Mouse (Mus musculus): ENCODE results near the gene Mat2a. TPM values are rescaled to one million over a fixed set of nuclear protein-coding genes. Genes with fewer than 3 reads are reported as not detected.

The Mat2a gene
- polyA plus RNA-seq, 1 experiment, result 103 TPM

DNA sequence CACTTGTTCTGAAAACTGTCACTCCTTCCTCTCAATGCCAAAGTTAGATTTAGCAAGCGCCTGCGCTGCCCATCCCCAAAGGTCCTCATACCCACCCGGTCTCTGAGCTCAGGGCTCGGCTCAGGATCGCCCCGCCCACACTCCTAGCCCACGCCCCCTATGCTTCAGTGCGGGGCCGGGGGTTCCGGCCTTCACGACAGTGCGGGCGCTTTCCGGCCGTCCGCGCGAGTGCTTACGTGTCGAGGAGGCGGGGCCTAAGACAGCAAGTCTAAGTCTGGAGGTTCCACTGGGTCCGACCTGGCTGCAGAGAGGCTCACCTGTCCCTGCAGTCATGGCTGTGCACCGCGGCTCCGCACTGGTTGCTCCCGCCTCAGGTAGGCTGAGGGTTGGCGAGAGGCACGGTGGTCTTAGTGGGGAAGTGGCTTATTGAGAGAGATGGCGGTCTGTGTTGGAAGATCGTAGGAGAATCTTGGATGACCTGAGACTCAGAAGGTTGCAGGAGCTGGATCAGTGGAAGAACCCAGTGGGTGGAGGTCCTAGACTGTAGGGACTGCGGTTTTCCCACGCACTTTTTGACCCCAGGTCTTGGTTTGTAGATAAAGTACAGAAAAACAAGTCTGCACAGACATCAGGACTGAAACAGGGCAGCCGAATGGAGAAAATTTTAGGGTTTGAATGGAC, 25.1 kb downstream of the Mat2a start, which contains the start of gene Ggcx:
Ggcx (plus strand) TSS at position 233 of the 681 bp plus-strand sequence.
- peak within 1 kb of the TSS; percentile 44 for H3K27ac ChIP-seq (replicated peaks; ENCODE audit: low read depth, low read length)
- peaks cover 2% of the 10 kb centered on the region; the same call in 1 of the 2 replicates for H3K4me1 ChIP-seq (ENCODE audit: control insufficient read depth, insufficient read depth, insufficient read length, low read length)
- peak within 1 kb of the TSS; percentile 90 for H3K4me3 ChIP-seq (ENCODE audit: insufficient read depth, low read depth, low read length)

DNA sequence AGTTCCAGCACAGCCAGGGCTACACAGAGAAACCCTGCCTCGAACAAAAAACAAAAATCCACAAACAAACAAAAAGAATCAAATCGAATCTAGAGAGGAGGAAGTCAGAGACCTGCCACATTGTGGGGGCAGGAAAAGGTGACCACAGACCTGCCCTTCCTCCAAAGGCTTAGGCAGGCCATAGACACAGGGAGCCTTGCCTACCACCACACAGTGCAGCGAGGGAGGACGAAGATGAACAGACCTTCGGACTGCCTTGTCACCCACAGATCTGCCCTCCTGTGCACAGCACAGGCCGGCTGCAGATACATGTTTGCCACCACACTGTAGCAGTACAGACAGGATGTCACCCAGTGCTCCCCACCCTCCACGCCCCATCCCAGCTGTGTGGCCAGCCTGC, 28.8 kb downstream of the Mat2a start:
- H3K27ac ChIP-seq (replicated peaks; ENCODE audit: low read depth, low read length), result no peak overlapping the region
- H3K4me1 ChIP-seq (ENCODE audit: control insufficient read depth, insufficient read depth, insufficient read length, low read length), result no peaks in the 10 kb centered on the region
- no peak overlapping the region for H3K4me3 ChIP-seq (ENCODE audit: insufficient read depth, low read depth, low read length)

DNA sequence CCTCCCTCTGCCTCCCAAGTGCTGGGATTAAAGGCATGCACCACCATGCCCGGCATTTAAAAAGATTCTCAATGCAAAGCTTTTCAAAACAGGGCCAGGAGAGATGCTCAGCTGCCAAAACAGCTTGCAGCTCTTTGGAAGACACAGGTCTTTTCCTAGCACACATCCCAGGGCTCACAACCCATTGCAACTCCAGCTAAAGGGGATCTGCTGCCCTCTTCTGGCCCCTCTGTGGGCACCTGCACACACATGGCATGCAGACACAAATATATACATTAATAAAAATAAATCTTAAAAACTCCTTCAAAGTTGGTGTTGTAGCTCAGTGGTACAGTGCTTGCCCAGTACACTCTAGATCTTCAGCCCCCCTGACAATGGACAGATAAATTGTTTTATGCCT, 29.4 kb downstream of the Mat2a start:
- no peaks in the 10 kb centered on the region for H3K4me1 ChIP-seq (ENCODE audit: control insufficient read depth, insufficient read depth, insufficient read length, low read length)
- H3K4me3 ChIP-seq (ENCODE audit: insufficient read depth, low read depth, low read length), result no peak overlapping the region
- H3K27ac ChIP-seq (replicated peaks; ENCODE audit: low read depth, low read length), result no peak overlapping the region

DNA sequence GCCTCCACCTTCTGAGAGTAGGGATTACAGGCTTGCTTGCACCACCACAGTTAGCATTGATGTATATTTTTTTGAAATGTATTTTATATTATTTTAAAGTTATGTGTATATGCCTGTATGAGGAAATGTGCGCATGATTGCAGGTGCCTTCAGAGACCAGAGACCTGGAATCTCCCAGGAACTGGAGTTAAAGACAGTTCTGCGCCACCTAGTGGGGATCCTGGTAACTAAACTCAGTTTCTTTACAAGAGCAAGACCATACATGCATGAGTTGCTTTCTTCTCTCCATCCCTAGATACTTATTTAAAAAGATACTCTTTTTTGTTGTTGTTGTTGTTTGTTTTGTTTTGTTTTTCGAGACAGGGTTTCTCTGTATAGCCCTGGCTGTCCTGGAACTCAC, 29.8 kb downstream of the Mat2a start:
- H3K4me3 ChIP-seq (ENCODE audit: insufficient read depth, low read depth, low read length), result no peak overlapping the region
- no peaks in the 10 kb centered on the region for H3K4me1 ChIP-seq (ENCODE audit: control insufficient read depth, insufficient read depth, insufficient read length, low read length)
- H3K27ac ChIP-seq (replicated peaks; ENCODE audit: low read depth, low read length), result no peak overlapping the region

DNA sequence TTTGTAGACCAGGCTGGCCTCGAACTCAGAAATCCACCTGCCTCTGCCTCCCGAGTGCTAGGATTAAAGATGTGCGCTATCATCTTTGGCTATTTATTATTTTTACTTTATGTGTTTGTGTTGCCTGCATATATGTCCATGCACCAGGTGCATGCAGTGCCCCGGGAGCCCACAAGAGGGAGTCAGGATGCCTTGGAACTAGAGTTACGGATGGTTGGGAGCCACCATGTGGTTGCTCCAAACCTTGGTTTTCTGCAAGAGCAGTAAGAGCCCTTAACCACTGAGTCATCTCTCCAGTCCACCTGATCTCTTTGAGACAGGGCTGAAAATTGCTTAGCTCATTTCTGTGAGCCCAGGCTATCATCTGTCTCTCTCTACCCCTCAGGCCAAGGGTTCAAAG, 32.2 kb downstream of the Mat2a start:
- no peaks in the 10 kb centered on the region for H3K4me1 ChIP-seq (ENCODE audit: control insufficient read depth, insufficient read depth, insufficient read length, low read length)
- no peak overlapping the region for H3K27ac ChIP-seq (replicated peaks; ENCODE audit: low read depth, low read length)
- H3K4me3 ChIP-seq (ENCODE audit: insufficient read depth, low read depth, low read length), result no peak overlapping the region

DNA sequence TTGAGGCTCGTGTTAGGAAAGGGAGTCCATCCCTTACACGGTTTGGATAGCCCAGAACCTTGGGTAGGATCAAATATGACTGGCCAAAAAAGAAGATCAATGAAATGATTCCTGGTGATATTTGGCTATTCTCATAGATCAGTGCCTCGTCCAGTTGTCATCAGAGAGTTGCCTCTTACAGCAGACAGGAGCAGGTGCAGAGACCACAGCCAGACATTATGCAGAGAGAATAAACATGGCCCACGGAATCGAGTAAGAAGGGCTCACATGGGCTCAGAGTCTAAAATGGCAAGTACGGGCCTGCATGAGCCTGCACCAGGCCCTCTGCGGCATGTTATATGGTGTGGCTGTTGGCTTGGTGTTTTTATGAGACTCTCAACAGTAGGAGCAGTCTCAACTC, 34.0 kb downstream of the Mat2a start:
- H3K4me3 ChIP-seq (ENCODE audit: insufficient read depth, low read depth, low read length), result no peak overlapping the region
- no peak overlapping the region for H3K27ac ChIP-seq (replicated peaks; ENCODE audit: low read depth, low read length)
- H3K4me1 ChIP-seq (ENCODE audit: control insufficient read depth, insufficient read depth, insufficient read length, low read length), result no peaks in the 10 kb centered on the region

DNA sequence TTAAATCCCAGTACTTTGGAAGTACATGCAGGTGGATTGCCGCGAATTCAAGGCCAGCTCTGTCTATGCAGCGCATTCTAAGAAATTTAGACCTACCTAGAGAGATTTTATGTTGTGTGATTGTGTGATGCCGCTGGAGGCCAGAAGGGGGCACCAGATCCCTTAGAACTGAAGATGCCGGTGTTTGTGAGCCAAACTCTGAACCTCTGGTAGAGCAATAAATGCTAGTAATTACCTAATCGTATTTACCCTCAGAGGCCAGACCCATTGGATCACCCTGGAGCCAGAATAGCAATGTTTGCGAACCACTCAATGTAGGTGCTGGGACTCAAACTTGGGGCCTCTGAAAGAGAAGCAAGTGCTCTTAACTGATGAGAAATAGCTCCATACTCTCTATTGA, 37.5 kb downstream of the Mat2a start:
- no peaks in the 10 kb centered on the region for H3K4me1 ChIP-seq (ENCODE audit: control insufficient read depth, insufficient read depth, insufficient read length, low read length)
- no peak overlapping the region for H3K27ac ChIP-seq (replicated peaks; ENCODE audit: low read depth, low read length)
- H3K4me3 ChIP-seq (ENCODE audit: insufficient read depth, low read depth, low read length), result no peak overlapping the region

DNA sequence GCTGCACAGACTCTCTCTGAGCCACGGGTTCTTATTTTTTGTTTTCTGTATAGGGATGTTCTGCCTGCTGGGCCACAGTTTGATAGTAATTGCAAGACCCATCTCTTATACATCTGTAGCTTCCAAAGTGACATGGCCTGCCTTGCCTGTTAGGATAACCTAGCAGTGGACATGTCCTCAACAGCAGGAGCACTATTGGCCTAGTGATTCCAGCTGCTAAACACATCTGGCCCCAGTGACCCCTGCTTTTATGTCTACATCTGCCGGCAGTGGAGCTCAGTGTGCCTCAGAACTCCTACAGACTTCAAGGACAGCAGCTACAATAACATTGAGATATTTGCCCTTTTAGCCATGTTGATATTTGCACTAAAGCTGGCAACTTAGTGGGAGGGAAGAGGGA, 39.4 kb downstream of the Mat2a start:
- H3K4me3 ChIP-seq (ENCODE audit: insufficient read depth, low read depth, low read length), result no peak overlapping the region
- no peak overlapping the region for H3K27ac ChIP-seq (replicated peaks; ENCODE audit: low read depth, low read length)
- H3K4me1 ChIP-seq (ENCODE audit: control insufficient read depth, insufficient read depth, insufficient read length, low read length), result no peaks in the 10 kb centered on the region

DNA sequence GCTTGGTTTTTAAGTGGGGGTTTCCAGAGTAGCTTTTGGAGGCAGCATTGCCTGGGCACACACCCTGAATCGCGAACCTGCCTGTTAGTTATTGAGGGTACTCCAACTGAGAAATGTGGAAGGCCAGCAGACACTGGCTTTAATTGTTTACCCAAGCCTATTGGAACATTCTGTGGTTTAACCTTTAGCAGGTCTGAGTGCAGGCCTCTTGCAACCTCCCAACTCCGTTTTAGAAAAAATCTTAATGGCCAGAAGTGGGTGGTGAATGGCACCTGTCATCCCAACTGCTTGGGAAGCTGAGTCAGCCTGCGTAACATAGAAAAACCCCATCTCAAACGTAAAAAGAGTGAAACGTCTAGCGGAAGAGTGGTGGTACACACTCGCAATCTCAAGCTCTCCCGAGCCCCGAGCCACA, 42.5 kb downstream of the Mat2a start:
- Histone ChIP-seq H3K27ac (replicated peaks; ENCODE audit: low read depth, low read length) (no peak overlapping the region), H3K4me1 (ENCODE audit: control insufficient read depth, insufficient read depth, insufficient read length, low read length) (no peaks in the 10 kb centered on the region), H3K4me3 (ENCODE audit: insufficient read depth, low read depth, low read length) (no peak overlapping the region)

DNA sequence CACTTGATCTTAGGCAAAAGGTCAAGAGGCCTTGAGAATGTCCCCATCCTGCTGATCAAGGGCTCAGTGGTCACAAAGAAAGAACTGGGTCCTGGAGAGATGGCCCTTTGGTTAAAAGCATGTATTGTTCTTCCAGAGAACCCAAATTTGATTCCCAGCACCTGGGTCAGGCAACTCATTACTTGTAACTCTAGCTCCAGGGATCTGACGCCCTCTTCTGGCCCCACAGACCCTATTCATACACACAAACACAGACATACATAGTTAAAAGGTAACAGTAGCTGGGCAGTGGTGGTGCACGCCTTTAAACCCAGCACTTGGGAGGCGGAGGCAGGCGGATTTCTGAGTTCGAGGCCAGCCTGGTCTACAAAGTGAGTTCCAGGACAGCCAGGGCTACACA, 47.0 kb downstream of the Mat2a start:
- H3K27ac ChIP-seq (replicated peaks; ENCODE audit: low read depth, low read length), result no peak overlapping the region
- peaks cover 6% of the 10 kb centered on the region for H3K4me1 ChIP-seq (ENCODE audit: control insufficient read depth, insufficient read depth, insufficient read length, low read length)
- no peak overlapping the region for H3K4me3 ChIP-seq (ENCODE audit: insufficient read depth, low read depth, low read length)

DNA sequence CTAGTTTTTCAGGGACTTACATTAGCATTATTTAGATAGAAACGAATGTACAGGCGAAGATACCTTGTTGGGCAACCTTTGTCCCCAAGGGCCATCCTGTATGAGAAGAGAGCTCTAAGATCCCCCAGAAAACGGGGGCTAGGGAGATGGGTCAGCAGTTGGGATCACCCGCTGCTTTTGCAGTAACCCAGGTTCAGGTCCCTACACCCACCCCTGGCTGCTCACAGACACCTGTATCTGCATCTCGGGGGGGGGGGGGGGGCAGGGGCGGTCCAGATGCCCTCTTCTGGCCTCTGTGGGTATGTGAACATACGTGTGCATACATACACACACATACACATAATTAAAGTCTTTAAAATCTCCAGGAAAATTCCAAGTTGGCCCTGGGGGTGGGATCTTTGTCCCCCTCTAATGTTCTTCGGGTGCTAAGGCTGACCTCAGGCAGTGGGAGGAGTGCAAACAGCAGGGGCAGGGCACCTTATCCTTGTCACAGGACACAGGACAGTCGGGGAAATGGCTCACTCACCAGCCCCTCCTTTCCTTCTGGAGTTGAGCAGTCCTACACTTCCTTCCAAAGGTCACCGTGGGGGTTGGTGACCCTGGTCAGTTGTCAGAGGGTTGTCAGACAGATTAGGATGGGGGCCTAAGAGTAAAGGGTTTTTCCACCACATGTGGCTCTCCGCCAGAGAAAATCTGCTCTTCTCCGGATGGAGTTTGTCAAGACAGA, 48.4 kb downstream of the Mat2a start:
- Histone ChIP-seq H3K4me3 (ENCODE audit: insufficient read depth, low read depth, low read length) (peak overlapping the region; percentile 64), H3K27ac (replicated peaks; ENCODE audit: low read depth, low read length) (peak overlapping the region; percentile 91), H3K4me1 (ENCODE audit: control insufficient read depth, insufficient read depth, insufficient read length, low read length) (peaks cover 6% of the 10 kb centered on the region)

DNA sequence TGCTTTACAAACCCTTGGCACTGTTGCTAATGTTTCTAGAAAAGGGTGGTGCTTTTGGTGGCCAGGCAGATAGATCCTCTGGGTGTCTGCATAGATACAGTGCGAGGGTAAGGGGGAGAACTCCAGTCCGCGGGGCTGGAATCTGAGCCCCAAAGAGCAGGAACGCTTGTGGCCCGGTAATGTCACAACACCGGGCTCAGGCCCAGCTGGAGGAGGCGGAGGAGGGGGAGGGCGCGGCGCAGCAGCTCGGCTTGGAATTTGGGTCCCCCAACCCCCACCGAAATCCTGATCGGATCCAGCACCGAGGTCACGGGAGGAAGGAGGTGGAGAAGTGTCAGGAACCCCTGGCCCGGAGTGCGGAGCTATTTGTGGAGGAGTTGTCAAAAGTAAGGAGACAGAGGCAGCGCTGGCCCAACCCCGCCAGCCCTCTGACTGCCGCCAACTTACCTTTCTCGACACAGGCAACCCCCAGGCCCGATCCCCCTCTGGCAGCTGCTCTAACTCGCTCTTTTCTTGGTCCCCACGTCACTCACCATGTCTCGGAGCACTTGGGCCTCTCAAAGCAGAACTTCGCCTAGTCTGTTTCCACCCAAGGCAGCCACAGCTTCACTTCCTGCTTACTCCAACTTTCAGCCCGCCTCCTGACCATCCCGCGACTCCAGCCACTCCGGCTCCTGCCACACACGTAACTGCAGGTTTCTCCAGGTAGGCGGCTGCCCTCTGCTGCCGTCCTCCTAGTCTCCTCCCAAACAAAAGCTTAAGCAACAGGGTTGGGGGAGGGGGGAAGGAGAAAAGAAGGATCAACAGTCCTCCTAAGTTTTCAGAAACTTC, 49.2 kb downstream of the Mat2a start, which contains the start of gene Vamp8:
Vamp8 (minus strand) TSS at position 763 of the 831 bp plus-strand sequence.
- Histone ChIP-seq H3K4me1 (ENCODE audit: control insufficient read depth, insufficient read depth, insufficient read length, low read length) (peaks cover 6% of the 10 kb centered on the region), H3K4me3 (ENCODE audit: insufficient read depth, low read depth, low read length) (peak within 1 kb of the TSS; percentile 64), H3K27ac (replicated peaks; ENCODE audit: low read depth, low read length) (peak within 1 kb of the TSS; percentile 91)

DNA sequence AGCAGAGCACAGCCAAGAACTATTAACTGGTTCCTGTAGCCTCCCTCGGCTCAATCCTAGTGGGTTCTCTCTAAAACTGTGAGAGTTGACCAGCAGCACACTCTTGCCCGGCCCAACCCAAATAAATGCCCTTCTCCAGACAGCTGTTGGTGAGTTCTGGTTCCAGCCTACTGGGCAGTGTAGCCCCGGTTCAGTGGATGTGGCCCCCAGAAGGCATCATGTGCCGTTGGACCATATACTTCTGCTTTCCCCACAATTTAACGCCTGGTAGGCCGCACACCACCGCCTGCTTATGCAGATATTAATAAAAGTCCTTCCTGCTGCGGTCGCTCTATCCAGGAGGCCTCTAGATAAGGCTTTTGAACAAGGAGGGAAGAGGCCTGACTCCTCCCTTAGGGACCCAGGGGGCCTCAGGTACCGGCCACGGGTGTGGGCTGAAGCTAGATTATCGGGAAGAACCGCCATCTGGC, 49.9 kb downstream of the Mat2a start:
- peak overlapping the region; percentile 91 for H3K27ac ChIP-seq (replicated peaks; ENCODE audit: low read depth, low read length)
- H3K4me3 ChIP-seq (ENCODE audit: insufficient read depth, low read depth, low read length), result peak overlapping the region; percentile 64
- H3K4me1 ChIP-seq (ENCODE audit: control insufficient read depth, insufficient read depth, insufficient read length, low read length), result peaks cover 6% of the 10 kb centered on the region

DNA sequence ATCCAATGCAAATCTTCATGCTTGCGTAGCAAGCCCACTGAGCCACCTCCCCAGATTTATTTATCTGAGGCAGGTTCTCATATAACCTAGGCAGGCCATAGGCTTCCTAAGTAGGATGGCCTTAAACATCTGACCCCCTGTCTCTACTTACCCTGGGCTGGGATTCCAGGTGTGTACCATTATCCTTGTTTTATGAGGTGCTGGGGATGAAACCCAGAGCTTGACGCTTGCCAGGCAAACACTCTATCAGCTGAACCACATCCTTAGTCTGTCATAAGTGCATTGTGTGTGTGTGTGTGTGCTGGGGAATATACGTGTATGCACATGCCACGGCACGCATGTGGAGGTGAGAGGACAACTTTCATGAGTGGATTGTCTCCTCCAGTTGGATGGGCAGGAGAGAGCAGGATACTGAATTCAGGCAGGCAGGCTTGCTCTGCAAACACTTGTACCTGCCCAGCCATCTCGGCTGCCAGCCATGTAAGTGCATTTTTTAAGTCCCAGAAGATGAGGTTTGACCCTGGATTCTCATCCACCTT, 50.5 kb downstream of the Mat2a start:
- H3K4me1 ChIP-seq (ENCODE audit: control insufficient read depth, insufficient read depth, insufficient read length, low read length), result peaks cover 6% of the 10 kb centered on the region
- H3K27ac ChIP-seq (replicated peaks; ENCODE audit: low read depth, low read length), result peak overlapping the region; percentile 91
- peak overlapping the region; percentile 64; the same call in 1 of the 2 replicates for H3K4me3 ChIP-seq (ENCODE audit: insufficient read depth, low read depth, low read length)

DNA sequence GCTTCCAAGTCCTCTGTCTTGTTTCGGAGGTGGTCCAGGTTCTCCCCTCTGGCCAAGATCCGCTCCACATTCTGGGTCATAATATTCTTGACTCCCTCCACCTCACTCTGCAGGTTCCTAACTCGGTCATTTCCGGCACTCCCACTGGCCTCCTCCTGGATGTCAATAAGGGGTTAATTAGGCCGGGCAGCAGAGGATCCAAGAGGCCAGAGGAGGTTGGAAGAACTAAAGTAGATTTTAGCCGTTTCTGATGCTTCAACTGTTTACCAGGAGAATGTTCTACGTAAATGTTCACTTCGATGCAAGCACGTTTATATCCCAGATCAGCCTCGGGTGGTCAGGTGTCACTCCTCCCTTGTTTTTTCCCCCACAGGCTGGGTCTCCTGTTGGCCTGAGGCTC, 51.1 kb downstream of the Mat2a start:
- peaks cover 6% of the 10 kb centered on the region for H3K4me1 ChIP-seq (ENCODE audit: control insufficient read depth, insufficient read depth, insufficient read length, low read length)
- H3K4me3 ChIP-seq (ENCODE audit: insufficient read depth, low read depth, low read length), result no peak overlapping the region
- no peak overlapping the region for H3K27ac ChIP-seq (replicated peaks; ENCODE audit: low read depth, low read length)

Data from brown adipose tissue, adult 24 weeks (tissue).